Mouse (Mus musculus): ENCODE measurements around the gene Nedd1. TPM values are rescaled to one million over a fixed set of nuclear protein-coding genes. Genes with fewer than 3 reads are reported as not detected.

The Nedd1 gene
- polyA plus RNA-seq (2014; fragmentation: Nextera tagmentation; extraction: Ambion mirVana) = 62.6 and 67.9 TPM in 2 replicates

- peak within 1 kb of the TSS; percentile 71 for H3K27ac ChIP-seq (ENCODE audit: low read depth, low read length)
- peak within 1 kb of the TSS; percentile 95 for H3K9ac ChIP-seq (ENCODE audit: low read length)
- no peaks in the 10 kb centered on the region for H3K27me3 ChIP-seq (ENCODE audit: control insufficient read depth, insufficient read depth, low read length)
- H3K4me2 ChIP-seq (ENCODE audit: low read depth, low read length, severe bottlenecking) = peak within 1 kb of the TSS; percentile 70
- under 1% methylated on average over 57 of the region's 57 CpGs for WGBS
- ATAC-seq (replicated peaks; ENCODE audit: low FRiP score) (peak; percentile 98), DNase-seq (ENCODE audit: low spot score) (peak; percentile 95)
- H3K36me3 ChIP-seq (ENCODE audit: control insufficient read depth, insufficient read depth, low read length) = no peaks in the 10 kb centered on the region; the same call in 1 of the 2 replicates
- H3K9me3 ChIP-seq (ENCODE audit: control insufficient read depth, low read length) = no peaks in the 10 kb centered on the region
- H3K4me3 ChIP-seq (ENCODE audit: low read depth, low read length) = peak within 1 kb of the TSS; percentile 93
- 0 out of 2 replicates have a peak, but pooled peaks cover 1% of the 10 kb centered on the region for H3K4me1 ChIP-seq (replicated peaks; ENCODE audit: control insufficient read depth, insufficient read depth, low read length)
Measured at GRCm38 (mm10) chr10:92721771-92722619, at the start of gene Nedd1. TSS of gene Nedd1 (minus strand) at chr10:92722420.

DNA sequence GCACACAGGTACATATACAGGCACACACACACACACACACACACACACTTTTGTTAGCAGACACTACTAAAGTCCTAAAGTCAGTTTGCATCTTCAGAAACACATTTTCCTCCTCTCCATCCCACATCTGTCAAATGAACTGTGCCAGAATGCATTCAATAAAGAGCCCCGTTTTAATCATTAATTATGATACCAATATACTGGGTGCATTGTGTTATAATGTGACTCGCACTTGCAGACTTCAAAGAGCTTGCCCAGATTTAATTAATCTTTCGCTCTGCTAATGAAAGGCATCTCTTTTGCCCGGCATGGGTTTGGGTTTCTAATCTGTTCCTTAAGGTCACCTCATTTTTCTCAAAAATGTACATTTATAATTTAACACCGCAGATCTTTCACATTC, 32.1 kb upstream of the Nedd1 start:
- H3K9ac ChIP-seq (ENCODE audit: low read length) = no peak overlapping the region
- no peak overlapping the region for H3K27ac ChIP-seq (ENCODE audit: low read depth, low read length)
- no peak for DNase-seq (ENCODE audit: low spot score)
- ATAC-seq (replicated peaks; ENCODE audit: low FRiP score) = no peak
- H3K4me2 ChIP-seq (ENCODE audit: low read depth, low read length, severe bottlenecking) = no peak overlapping the region
- WGBS = 70% methylated on average over 5 of the region's 5 CpGs
- no peaks in the 10 kb centered on the region for H3K27me3 ChIP-seq (ENCODE audit: control insufficient read depth, insufficient read depth, low read length)
- no peaks in the 10 kb centered on the region for H3K36me3 ChIP-seq (ENCODE audit: control insufficient read depth, insufficient read depth, low read length)
- H3K4me1 ChIP-seq (replicated peaks; ENCODE audit: control insufficient read depth, insufficient read depth, low read length) = no peaks in the 10 kb centered on the region
- no peak overlapping the region for H3K4me3 ChIP-seq (ENCODE audit: low read depth, low read length)
- no peaks in the 10 kb centered on the region for H3K9me3 ChIP-seq (ENCODE audit: control insufficient read depth, low read length)

DNA sequence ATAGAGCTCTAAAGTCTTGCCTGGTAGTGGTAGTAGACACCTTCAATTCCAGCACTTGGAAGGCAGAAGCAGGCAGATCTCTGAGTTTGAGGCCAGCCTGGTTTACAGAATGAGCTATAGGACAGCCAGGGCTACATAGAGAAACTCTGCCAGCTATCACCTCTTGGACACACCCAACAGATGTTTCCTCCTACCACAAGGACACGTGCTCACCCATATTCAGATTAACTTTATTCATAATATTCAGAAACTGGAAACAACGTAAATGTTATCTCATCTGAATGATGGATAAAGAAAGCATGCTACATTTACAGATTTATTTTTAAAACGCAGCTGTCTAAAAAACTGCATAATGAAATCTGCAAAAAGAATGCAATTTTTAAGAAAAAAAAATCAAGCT, 8.1 kb upstream of the Nedd1 start:
- Histone ChIP-seq H3K4me2 (ENCODE audit: low read depth, low read length, severe bottlenecking) (no peak overlapping the region), H3K4me1 (replicated peaks; ENCODE audit: control insufficient read depth, insufficient read depth, low read length) (no peaks in the 10 kb centered on the region), H3K9ac (ENCODE audit: low read length) (no peak overlapping the region), H3K27ac (ENCODE audit: low read depth, low read length) (no peak overlapping the region), H3K4me3 (ENCODE audit: low read depth, low read length) (no peak overlapping the region), H3K9me3 (ENCODE audit: control insufficient read depth, low read length) (no peaks in the 10 kb centered on the region), H3K27me3 (ENCODE audit: control insufficient read depth, insufficient read depth, low read length) (no peaks in the 10 kb centered on the region), H3K36me3 (ENCODE audit: control insufficient read depth, insufficient read depth, low read length) (no peaks in the 10 kb centered on the region)
- no peak for DNase-seq (ENCODE audit: low spot score)
- no peak for ATAC-seq (replicated peaks; ENCODE audit: low FRiP score)
- WGBS = 88% methylated on average over 3 of the region's 3 CpGs

- Histone ChIP-seq H3K27ac (ENCODE audit: low read depth, low read length) (no peak overlapping the region), H3K4me3 (ENCODE audit: low read depth, low read length) (no peak overlapping the region), H3K27me3 (ENCODE audit: control insufficient read depth, insufficient read depth, low read length) (no peaks in the 10 kb centered on the region), H3K4me2 (ENCODE audit: low read depth, low read length, severe bottlenecking) (no peak overlapping the region), H3K36me3 (ENCODE audit: control insufficient read depth, insufficient read depth, low read length) (no peaks in the 10 kb centered on the region), H3K9ac (ENCODE audit: low read length) (no peak overlapping the region), H3K4me1 (replicated peaks; ENCODE audit: control insufficient read depth, insufficient read depth, low read length) (no peaks in the 10 kb centered on the region), H3K9me3 (ENCODE audit: control insufficient read depth, low read length) (no peaks in the 10 kb centered on the region)
- ATAC-seq (replicated peaks; ENCODE audit: low FRiP score) = no peak
- WGBS = 91% methylated on average over 3 of the region's 3 CpGs
- no peak for DNase-seq (ENCODE audit: low spot score)
Measured at GRCm38 (mm10) chr10:92728723-92729122, 6.5 kb upstream of the Nedd1 start.

- Histone ChIP-seq H3K4me3 (ENCODE audit: low read depth, low read length) (peak overlapping the region; percentile 93), H3K9me3 (ENCODE audit: control insufficient read depth, low read length) (no peaks in the 10 kb centered on the region), H3K9ac (ENCODE audit: low read length) (peak overlapping the region; percentile 95), H3K27ac (ENCODE audit: low read depth, low read length) (no peak overlapping the region; the same call in 1 of the 2 replicates), H3K27me3 (ENCODE audit: control insufficient read depth, insufficient read depth, low read length) (no peaks in the 10 kb centered on the region), H3K4me2 (ENCODE audit: low read depth, low read length, severe bottlenecking) (peak overlapping the region; percentile 70), H3K4me1 (replicated peaks; ENCODE audit: control insufficient read depth, insufficient read depth, low read length) (0 out of 2 replicates have a peak, but pooled peaks cover 1% of the 10 kb centered on the region), H3K36me3 (ENCODE audit: control insufficient read depth, insufficient read depth, low read length) (no peaks in the 10 kb centered on the region; the same call in 1 of the 2 replicates)
- DNase-seq (ENCODE audit: low spot score) (no peak), ATAC-seq (replicated peaks; ENCODE audit: low FRiP score) (no peak; the same call in 1 of the 2 replicates)
- 29% methylated on average over 5 of the region's 5 CpGs for WGBS
Measured at GRCm38 (mm10) chr10:92722620-92722988, 384 bp upstream of the Nedd1 start.

DNA sequence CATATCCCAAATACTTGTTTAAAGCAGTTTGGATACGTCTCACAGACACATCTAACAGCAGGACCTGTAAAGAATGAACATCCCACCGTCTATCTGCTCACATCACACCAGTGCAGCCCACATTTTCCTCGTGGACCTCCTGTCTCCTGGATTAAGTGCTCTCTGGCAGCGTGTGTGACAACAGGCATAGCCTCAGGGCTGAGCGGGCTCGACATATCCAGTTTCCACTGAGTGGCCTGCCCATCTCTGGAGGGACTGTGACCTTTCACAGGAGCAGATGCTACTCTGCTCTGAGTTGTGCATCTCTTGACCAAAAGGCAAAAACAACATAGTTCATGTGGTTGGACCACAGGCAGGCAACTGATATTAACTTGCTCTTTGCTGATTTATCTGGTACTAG, 23.2 kb downstream of the Nedd1 start:
- no peak overlapping the region for H3K4me3 ChIP-seq (ENCODE audit: low read depth, low read length)
- H3K27me3 ChIP-seq (ENCODE audit: control insufficient read depth, insufficient read depth, low read length) = no peaks in the 10 kb centered on the region
- H3K9me3 ChIP-seq (ENCODE audit: control insufficient read depth, low read length) = no peaks in the 10 kb centered on the region
- no peak for DNase-seq (ENCODE audit: low spot score)
- no peak overlapping the region for H3K4me2 ChIP-seq (ENCODE audit: low read depth, low read length, severe bottlenecking)
- H3K27ac ChIP-seq (ENCODE audit: low read depth, low read length) = no peak overlapping the region
- H3K9ac ChIP-seq (ENCODE audit: low read length) = no peak overlapping the region
- H3K4me1 ChIP-seq (replicated peaks; ENCODE audit: control insufficient read depth, insufficient read depth, low read length) = no peaks in the 10 kb centered on the region
- WGBS = 80% methylated on average over 6 of the region's 6 CpGs
- no peaks in the 10 kb centered on the region; the same call in 1 of the 2 replicates for H3K36me3 ChIP-seq (ENCODE audit: control insufficient read depth, insufficient read depth, low read length)
- ATAC-seq (replicated peaks; ENCODE audit: low FRiP score) = no peak

- ATAC-seq (replicated peaks; ENCODE audit: low FRiP score) = no peak
- Histone ChIP-seq H3K9me3 (ENCODE audit: control insufficient read depth, low read length) (no peaks in the 10 kb centered on the region), H3K27ac (ENCODE audit: low read depth, low read length) (no peak overlapping the region), H3K36me3 (ENCODE audit: control insufficient read depth, insufficient read depth, low read length) (no peaks in the 10 kb centered on the region), H3K4me1 (replicated peaks; ENCODE audit: control insufficient read depth, insufficient read depth, low read length) (no peaks in the 10 kb centered on the region), H3K27me3 (ENCODE audit: control insufficient read depth, insufficient read depth, low read length) (no peaks in the 10 kb centered on the region), H3K9ac (ENCODE audit: low read length) (no peak overlapping the region), H3K4me2 (ENCODE audit: low read depth, low read length, severe bottlenecking) (no peak overlapping the region), H3K4me3 (ENCODE audit: low read depth, low read length) (no peak overlapping the region)
- DNase-seq (ENCODE audit: low spot score) = no peak
- 93% methylated on average over 4 of the region's 4 CpGs for WGBS
Measured at GRCm38 (mm10) chr10:92675056-92675455, 47.2 kb downstream of the Nedd1 start.

- H3K27me3 ChIP-seq (ENCODE audit: control insufficient read depth, insufficient read depth, low read length) = no peaks in the 10 kb centered on the region
- WGBS = 91% methylated on average over 4 of the region's 4 CpGs
- no peaks in the 10 kb centered on the region for H3K4me1 ChIP-seq (replicated peaks; ENCODE audit: control insufficient read depth, insufficient read depth, low read length)
- DNase-seq (ENCODE audit: low spot score) (no peak), ATAC-seq (replicated peaks; ENCODE audit: low FRiP score) (no peak)
- H3K9ac ChIP-seq (ENCODE audit: low read length) = no peak overlapping the region
- H3K27ac ChIP-seq (ENCODE audit: low read depth, low read length) = no peak overlapping the region
- no peak overlapping the region for H3K4me3 ChIP-seq (ENCODE audit: low read depth, low read length)
- no peaks in the 10 kb centered on the region for H3K9me3 ChIP-seq (ENCODE audit: control insufficient read depth, low read length)
- no peak overlapping the region for H3K4me2 ChIP-seq (ENCODE audit: low read depth, low read length, severe bottlenecking)
- H3K36me3 ChIP-seq (ENCODE audit: control insufficient read depth, insufficient read depth, low read length) = no peaks in the 10 kb centered on the region
Measured at GRCm38 (mm10) chr10:92671906-92672305, 50.3 kb downstream of the Nedd1 start.

GRCm38 (mm10) chr10:92665287-92665686, 56.9 kb downstream of the Nedd1 start:
- H3K36me3 ChIP-seq (ENCODE audit: control insufficient read depth, insufficient read depth, low read length) = no peaks in the 10 kb centered on the region
- no peak for ATAC-seq (replicated peaks; ENCODE audit: low FRiP score)
- no peaks in the 10 kb centered on the region; the same call in 1 of the 2 replicates for H3K9me3 ChIP-seq (ENCODE audit: control insufficient read depth, low read length)
- H3K27ac ChIP-seq (ENCODE audit: low read depth, low read length) = no peak overlapping the region
- 91% methylated on average over 5 of the region's 5 CpGs for WGBS
- no peak overlapping the region for H3K9ac ChIP-seq (ENCODE audit: low read length)
- no peak overlapping the region for H3K4me2 ChIP-seq (ENCODE audit: low read depth, low read length, severe bottlenecking)
- no peaks in the 10 kb centered on the region for H3K27me3 ChIP-seq (ENCODE audit: control insufficient read depth, insufficient read depth, low read length)
- no peaks in the 10 kb centered on the region for H3K4me1 ChIP-seq (replicated peaks; ENCODE audit: control insufficient read depth, insufficient read depth, low read length)
- H3K4me3 ChIP-seq (ENCODE audit: low read depth, low read length) = no peak overlapping the region
- no peak for DNase-seq (ENCODE audit: low spot score)

Measured in forebrain, embryonic 11.5 days (tissue).